Mouse (Mus musculus): ENCODE data around the gene Bmpr1b.

The Bmpr1b gene

GRCm38 (mm10) chr3:142113208-142113607, 56.0 kb downstream of the Bmpr1b start:
- DNase-seq (ENCODE audit: low spot score in 2 of 2): no peak

- no peak for DNase-seq (ENCODE audit: low spot score in 2 of 2)
These were observed 63.0 kb downstream of the Bmpr1b start for GRCm38 (mm10) chr3:142106227-142106626.

GRCm38 (mm10) chr3:142104027-142104805, 65.0 kb downstream of the Bmpr1b start:
- no peak for DNase-seq (ENCODE audit: low spot score in 2 of 2)

GRCm38 (mm10) chr3:142103622-142104021, 65.6 kb downstream of the Bmpr1b start:
- DNase-seq (ENCODE audit: low spot score in 2 of 2): no peak

GRCm38 (mm10) chr3:142099151-142099550, 70.1 kb downstream of the Bmpr1b start:
- DNase-seq (ENCODE audit: low spot score in 2 of 2): no peak

- no peak for DNase-seq (ENCODE audit: low spot score in 2 of 2)
These were observed 75.2 kb downstream of the Bmpr1b start for GRCm38 (mm10) chr3:142094049-142094448.

- DNase-seq (ENCODE audit: low spot score in 2 of 2): no peak
These were observed 79.5 kb downstream of the Bmpr1b start for GRCm38 (mm10) chr3:142089684-142090083.

- no peak for DNase-seq (ENCODE audit: low spot score in 2 of 2)
These were observed 83.3 kb downstream of the Bmpr1b start for GRCm38 (mm10) chr3:142085938-142086337.

GRCm38 (mm10) chr3:142084091-142084490, 85.1 kb downstream of the Bmpr1b start:
- no peak for DNase-seq (ENCODE audit: low spot score in 2 of 2)

- DNase-seq (ENCODE audit: low spot score in 2 of 2): no peak
These were observed 91.4 kb downstream of the Bmpr1b start for GRCm38 (mm10) chr3:142077723-142078302.

- no peak for DNase-seq (ENCODE audit: low spot score in 2 of 2)
These were observed 97.6 kb downstream of the Bmpr1b start for GRCm38 (mm10) chr3:142071601-142072000.

GRCm38 (mm10) chr3:142066792-142067346, 102.4 kb downstream of the Bmpr1b start:
- no peak for DNase-seq (ENCODE audit: low spot score in 2 of 2)

GRCm38 (mm10) chr3:142065111-142065510, 104.1 kb downstream of the Bmpr1b start:
- DNase-seq (ENCODE audit: low spot score in 2 of 2): no peak

GRCm38 (mm10) chr3:142063536-142064226, 105.5 kb downstream of the Bmpr1b start:
- DNase-seq (ENCODE audit: low spot score in 2 of 2): no peak

GRCm38 (mm10) chr3:142061267-142061666, 108.0 kb downstream of the Bmpr1b start:
- DNase-seq (ENCODE audit: low spot score in 2 of 2): no peak

- DNase-seq (ENCODE audit: low spot score in 2 of 2): no peak
These were observed 109.3 kb downstream of the Bmpr1b start for GRCm38 (mm10) chr3:142059890-142060289.

- no peak for DNase-seq (ENCODE audit: low spot score in 2 of 2)
These were observed 118.5 kb downstream of the Bmpr1b start for GRCm38 (mm10) chr3:142050681-142051080.

- no peak for DNase-seq (ENCODE audit: low spot score in 2 of 2)
These were observed 119.6 kb downstream of the Bmpr1b start for GRCm38 (mm10) chr3:142049610-142050009.

- no peak for DNase-seq (ENCODE audit: low spot score in 2 of 2)
These were observed 120.1 kb downstream of the Bmpr1b start for GRCm38 (mm10) chr3:142049093-142049492.

- no peak for DNase-seq (ENCODE audit: low spot score in 2 of 2)
These were observed 120.7 kb downstream of the Bmpr1b start for GRCm38 (mm10) chr3:142048493-142048892.

GRCm38 (mm10) chr3:142043463-142043862, 125.8 kb downstream of the Bmpr1b start:
- DNase-seq (ENCODE audit: low spot score in 2 of 2): no peak

GRCm38 (mm10) chr3:142043006-142043405, 126.2 kb downstream of the Bmpr1b start:
- no peak for DNase-seq (ENCODE audit: low spot score in 2 of 2)
